Mouse (Mus musculus): ENCODE results near the gene Galnt2. TPM values are rescaled to one million over a fixed set of nuclear protein-coding genes. Genes with fewer than 3 reads are reported as not detected.
A peak's percentile ranks its signal among the peaks of the same experiment; 100 is the strongest.

Gene Galnt2
- polyA plus RNA-seq, 1 experiment from 2014 or later = 73.9 TPM

DNA sequence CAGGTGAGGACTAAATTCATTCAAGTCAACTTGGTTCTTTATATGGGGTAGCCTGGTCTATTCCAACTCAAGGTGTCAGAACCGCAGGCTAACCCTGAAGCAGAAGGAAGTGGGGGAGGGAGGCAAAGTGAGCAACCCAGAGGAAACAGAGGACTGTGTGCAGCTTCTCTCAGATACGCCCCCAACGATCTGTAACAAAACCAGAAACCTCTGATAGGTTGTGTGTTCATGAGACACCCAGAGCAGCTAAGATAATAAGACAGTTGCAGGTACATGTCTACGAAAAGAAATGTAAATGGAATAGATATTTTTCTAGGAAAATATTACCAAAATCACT lies 88.1 kb downstream of the Galnt2 start:
- peak; percentile 75 for DNase-seq (ENCODE audit: low spot score)

DNA sequence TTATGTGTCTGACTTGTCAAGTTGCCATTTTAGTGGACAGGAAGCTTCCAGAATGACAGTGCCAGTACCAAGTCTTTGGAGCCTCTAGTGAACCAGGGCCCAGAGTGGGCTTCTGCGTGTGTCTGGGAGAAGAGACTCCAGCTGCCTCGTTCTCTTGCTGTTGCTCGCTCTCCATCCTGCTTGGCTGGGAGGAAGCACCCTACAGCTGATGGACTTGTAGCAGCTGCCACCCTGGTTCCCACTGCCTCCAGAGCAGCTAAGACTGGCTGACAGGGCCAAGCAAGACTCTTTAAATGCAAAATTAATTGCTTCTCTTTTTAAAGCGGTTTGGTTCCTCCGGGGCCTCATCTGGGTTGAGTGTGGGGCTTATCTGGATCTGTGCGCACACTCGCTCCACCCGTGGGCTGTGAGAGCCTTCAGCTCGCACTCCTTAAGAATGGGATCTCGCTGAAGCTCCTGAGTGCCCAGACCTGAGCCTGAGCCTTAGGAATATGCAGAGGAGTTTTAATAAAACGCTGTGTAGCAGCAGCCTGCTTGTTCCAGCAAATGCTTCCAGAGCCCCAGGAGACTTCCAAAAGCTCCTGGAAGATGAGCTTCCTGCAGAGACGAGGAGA lies 90.1 kb downstream of the Galnt2 start:
- DNase-seq (ENCODE audit: low spot score) = peak; percentile 24

DNA sequence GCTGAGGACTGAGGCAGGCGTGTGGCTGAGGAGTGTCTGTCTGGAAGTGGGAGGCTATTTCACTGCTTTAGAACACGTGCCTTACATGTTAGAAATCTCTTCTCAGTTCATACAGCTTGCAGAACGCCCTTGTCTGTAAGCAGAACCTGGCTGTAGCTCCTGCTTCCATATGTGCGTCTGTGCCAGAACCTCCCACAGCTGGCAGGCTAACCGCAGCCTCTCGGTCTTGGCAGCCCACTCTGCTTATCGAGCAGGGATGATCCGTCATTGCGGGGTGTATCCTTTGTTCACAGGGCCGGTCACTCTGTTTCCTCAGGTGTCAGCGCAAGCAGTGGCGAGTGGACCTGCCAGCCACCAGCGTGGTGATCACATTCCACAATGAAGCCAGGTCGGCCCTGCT lies 92.2 kb downstream of the Galnt2 start:
- DNase-seq (ENCODE audit: low spot score) = no peak

- no peak for DNase-seq (ENCODE audit: low spot score)
These were observed 97.1 kb downstream of the Galnt2 start for GRCm38 (mm10) chr8:124328259-124328658.

GRCm38 (mm10) chr8:124329690-124330089 lies 98.5 kb downstream of the Galnt2 start:
- no peak for DNase-seq (ENCODE audit: low spot score)

DNA sequence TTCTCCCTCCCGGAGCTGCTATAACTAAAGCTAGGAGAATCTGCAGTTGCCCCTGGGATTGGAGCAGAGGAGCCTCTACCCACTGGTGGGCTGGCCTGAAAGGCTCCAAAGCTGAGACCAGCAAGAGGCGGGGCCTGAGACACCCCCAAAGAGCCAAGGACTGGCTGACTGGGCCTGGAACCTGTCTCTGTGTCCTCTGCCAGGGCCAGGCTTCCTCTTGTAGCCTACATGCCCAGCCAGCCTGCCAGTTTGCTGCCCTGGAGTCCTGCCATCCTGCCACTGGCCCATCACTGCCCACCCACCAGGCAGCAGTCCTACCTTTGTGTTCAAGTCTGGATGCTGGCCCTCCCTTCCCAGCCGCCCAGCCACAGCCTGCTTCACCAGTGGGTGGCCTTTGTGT lies 99.2 kb downstream of the Galnt2 start:
- DNase-seq (ENCODE audit: low spot score) = no peak

DNA sequence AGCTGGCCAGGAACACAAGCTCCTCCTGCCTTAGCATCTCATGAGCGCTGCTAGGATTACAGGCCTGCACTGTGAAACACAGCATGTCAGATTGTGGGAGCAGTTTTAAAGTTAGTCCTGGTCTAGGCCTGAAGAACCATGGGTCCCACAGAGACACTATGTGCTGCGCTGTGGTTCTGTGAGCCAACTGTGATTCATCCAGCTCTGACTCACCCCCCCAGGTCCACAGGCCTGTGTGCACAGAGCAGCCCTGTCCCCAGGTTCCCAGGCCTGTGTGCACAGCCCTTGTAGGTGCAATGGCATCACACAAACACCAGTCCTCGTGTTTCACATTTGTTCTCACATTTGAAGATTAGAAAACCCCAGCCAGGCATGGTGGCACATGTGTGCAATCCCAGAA lies 99.9 kb downstream of the Galnt2 start:
- no peak for DNase-seq (ENCODE audit: low spot score)

DNA sequence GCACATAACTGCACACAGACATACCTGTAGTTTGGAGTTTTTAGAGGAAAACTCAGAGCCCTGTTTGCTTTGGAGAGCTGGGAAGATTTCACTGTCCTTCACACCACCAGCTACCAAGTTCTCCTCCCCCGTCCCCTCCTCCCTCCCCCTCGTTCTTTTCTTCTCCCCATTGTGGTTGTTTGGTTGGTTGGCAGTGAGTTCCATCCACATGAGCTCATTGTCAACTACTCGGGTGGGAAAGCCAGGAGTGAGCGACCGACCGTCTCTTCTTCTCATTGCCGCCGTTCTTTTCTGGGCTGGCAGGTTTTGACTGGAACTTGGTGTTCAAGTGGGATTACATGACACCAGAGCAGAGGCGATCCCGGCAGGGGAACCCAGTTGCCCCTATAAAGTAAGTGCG lies 100.5 kb downstream of the Galnt2 start:
- DNase-seq (ENCODE audit: low spot score) = no peak

DNA sequence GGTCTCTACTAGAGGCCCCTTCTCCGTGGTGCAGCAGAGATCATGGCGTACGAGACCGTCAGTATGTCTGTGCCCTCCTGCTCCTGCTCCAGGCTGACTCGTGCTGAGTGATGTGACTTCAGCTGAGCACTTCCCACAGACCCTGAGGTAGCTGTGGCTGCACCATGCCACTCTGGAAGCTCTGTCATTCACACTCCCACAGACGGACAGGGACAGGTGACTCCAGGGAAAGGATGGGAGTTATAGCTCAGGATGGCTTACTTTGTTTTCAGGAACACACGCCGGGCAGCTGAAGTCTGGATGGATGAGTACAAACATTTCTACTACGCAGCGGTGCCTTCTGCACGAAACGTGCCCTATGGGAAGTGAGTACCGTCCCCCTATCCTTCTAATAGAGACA lies 105.1 kb downstream of the Galnt2 start:
- no peak for DNase-seq (ENCODE audit: low spot score)

DNA sequence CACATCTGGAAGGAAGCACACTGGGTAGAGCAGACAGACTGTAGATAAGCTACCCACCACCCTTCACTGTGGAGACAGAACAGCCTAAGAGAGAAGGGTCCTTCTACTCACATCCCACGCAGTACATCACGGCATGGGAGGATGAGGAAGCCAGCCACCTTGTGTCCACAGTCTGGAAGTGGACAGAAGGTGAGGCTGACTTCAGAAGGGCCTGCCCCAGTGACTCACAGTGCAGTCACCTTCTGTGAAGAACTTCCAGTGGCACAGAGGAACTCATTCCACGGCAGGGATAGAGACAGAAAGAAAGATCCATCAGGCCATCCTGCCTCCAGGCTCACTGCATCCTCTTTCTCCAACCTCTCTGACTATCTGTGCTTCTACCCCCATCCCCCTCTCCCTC lies 108.6 kb downstream of the Galnt2 start:
- DNase-seq (ENCODE audit: low spot score) = no peak

- DNase-seq (ENCODE audit: low spot score) = no peak
These were observed 109.3 kb downstream of the Galnt2 start for GRCm38 (mm10) chr8:124340360-124341068.

DNA sequence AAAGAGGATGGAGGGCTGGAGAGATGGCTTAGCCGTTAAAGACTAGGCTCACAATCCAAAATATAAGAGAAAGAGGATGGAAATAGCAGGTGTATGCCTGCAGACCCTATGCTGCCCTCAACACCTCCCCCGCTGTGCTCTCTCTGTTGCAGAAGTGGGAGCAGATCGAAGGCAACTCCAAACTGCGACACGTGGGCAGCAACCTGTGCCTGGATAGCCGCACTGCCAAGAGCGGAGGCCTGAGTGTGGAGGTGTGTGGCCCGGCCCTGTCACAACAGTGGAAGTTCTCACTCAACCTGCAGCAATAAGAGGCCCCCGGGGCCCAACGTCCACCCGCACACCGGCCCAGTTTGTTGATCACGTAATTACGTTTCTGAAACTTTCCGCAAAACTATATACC lies 112.0 kb downstream of the Galnt2 start:
- no peak for DNase-seq (ENCODE audit: low spot score)

DNA sequence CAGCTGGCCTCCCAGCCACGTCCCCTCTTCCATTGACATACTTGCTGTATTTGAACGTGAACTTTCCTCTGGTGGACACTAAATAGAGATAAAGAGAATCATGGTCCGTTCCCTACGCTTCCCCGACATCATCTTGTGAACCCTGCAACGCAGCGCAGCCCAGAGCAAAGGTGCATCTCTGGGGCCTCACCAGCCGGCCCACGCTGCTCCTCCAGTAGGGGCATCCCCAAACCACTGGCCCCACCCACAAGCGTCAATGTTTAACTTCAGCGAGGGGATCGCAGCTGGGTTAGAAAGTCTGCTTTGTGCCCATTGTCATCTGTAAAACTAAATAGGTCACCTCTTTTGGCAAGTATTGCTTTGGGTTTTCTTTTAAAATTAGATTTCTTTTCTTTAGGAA lies 112.8 kb downstream of the Galnt2 start:
- peak; percentile 53 for DNase-seq (ENCODE audit: low spot score)

DNA sequence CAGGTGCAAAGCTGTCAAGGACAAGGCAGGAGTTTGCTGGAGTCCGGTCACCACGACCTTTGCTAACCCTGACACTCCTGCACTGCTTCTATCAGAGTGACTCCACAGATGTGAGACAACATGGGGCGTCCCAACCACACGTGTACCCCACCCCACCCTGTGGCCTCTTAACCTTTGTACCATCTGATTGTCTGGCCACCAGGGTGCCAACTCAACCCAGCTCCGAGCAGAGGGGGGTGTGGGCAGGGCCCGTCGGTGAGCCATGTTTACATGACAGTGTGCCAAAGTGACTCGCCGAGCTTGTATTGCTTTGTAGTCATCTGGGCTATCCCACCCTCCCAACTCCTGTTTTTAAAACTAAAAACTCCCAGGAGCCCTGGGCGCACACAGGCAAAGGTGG lies 113.9 kb downstream of the Galnt2 start:
- no peak for DNase-seq (ENCODE audit: low spot score)

- DNase-seq (ENCODE audit: low spot score) = peak; percentile 81
These were observed 115.8 kb downstream of the Galnt2 start for GRCm38 (mm10) chr8:124346852-124347523.

DNA sequence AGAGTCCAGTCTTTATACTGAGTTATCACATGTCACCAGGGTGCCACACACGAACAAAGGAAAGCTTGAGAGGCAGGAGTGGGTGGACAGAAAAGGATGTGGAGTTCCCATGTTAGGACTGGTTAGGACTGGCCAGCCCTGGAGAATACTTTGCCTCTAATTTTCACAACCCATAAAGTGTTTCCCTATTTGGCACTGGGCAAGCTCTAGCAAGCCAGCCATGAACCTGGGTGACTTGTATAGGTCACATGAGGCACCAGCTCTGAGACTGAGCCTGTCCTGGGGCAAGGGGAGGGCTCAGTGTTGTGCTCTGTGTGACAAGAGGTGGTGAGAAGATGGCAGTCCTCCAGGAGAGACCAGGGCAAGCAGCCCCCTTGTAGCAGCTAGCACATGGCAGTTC lies 116.9 kb downstream of the Galnt2 start:
- DNase-seq (ENCODE audit: low spot score) = no peak

GRCm38 (mm10) chr8:124349663-124350062 lies 118.5 kb downstream of the Galnt2 start:
- DNase-seq (ENCODE audit: low spot score) = peak; percentile 70

DNA sequence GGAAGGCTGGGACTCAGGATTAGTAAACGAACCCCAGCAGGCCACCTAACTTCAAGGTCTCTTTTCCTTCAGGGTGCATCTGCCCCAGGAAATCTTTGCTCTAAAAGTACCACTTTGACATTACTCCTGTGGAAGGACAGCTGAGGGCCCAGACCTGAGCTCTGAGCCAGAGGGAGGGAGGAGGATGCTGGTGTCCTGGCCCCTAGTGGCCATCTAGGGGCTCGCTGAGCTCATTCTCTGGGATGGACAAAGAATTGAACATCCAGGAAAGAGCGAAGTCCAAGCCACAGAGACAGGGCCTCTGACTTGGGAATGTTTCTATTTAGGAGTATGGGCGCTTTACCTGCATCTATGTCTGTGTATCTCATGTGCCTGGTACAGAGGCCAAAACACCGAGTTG lies 120.4 kb downstream of the Galnt2 start:
- no peak for DNase-seq (ENCODE audit: low spot score)

DNA sequence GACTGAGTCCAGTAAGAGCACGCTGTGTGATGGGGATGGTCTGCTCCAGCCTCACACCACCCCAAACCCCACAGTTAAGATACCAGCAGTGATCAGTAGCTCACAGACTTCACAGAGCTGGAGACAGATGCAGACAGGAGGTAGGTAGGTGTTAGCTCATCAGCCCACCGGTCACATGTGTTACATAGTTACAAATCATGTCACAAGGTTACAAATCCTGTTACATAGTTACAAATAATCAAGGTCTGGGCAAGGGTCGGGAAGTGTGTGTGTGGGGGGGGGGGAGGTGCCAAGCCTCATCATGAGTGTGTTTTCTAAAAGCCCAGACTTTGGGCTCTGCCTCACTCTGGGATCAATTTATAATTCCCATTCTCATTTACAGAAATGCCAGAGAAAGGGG lies 129.7 kb downstream of the Galnt2 start:
- no peak for DNase-seq (ENCODE audit: low spot score)

DNA sequence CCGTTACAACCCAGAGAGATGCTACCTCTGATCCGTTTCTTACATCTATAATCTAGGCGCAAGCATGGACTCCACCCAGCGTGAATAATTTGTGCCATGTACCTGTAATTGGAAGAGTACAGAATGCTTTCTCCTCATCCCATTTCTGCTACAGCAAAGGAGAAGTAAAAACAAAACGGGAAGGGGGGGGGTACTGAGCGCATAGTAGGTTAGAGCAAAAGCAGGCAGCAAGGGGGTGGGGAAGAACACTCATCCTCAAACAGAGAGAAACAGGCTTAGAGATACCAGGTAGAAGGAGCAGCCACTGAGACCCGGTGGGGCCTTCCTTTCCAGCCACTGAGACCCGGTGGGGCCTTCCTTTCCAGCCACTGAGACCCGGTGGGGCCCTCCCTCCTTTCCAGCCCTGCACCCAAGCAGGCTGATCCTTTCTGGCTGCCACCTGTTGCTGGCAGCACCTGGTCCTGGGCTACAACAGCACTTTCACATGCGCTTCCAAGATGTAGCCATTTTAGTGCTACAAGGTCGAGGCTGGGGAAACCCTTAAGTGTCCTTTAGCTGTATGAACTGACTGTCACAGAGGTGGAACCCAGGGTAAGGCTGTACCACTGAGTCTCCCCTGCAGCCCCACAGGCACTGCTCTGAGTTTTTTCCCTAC lies 130.7 kb downstream of the Galnt2 start:
- DNase-seq (ENCODE audit: low spot score) = no peak

- no peak for DNase-seq (ENCODE audit: low spot score)
These were observed 131.4 kb downstream of the Galnt2 start for GRCm38 (mm10) chr8:124362589-124362988.

DNA sequence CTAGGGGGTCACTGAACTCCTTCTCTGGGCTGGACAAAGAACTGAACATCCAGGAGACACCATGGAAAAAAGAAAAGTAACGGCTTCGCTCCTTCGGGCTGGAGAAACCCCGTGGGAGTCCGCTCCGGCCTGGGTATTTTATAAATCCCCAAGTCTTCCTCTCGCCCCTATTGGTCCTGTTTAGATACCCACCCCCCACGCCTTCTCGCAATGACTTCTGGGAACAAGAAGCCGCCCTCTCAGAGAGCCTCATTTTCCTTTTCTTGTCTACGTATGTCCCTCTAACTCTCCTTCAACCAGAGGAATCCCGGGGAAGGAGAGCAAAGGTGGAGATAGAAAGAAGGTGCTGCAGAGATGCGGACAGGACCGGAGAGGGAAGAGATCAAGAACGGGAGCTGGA lies 132.1 kb downstream of the Galnt2 start:
- DNase-seq (ENCODE audit: low spot score) = no peak
